In the genomic region with DNA sequence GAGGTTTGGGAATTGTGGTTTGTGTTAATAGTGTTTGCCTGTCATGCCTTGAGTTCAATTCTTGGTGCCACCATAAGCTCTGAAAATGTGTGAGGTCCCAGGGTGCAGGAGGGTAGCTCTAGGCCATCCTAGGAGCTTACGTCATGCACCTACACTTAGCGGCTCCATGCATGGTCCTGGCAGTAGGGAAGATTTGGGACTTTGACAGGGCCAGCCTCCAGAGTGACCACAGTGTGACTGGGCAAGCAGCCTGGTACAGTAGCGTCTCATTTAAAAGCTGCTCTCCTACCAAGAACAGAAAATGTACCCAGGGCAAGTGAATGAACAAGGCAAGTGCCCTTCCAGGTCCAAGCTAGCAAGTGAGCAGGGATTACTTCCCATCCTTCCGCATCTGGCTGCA, we compare ENCODE assay signal across 24 mouse cellular contexts. TPM values are rescaled to one million over a fixed set of nuclear protein-coding genes. Genes with fewer than 3 reads are reported as not detected.
"Had no signal": no experiment of that assay in that cellular context is flagged by ENCODE, and none has a peak within 500 bp of the region (broad histone marks: within the 10 kb centered on the region; RNA-seq: fewer than 3 reads in every experiment).

No protein-coding gene starts in this region.

- H3K4me3 ChIP-seq: lung, embryonic 15.5 days; megakaryocyte, embryonic 14.5 days; midbrain, embryonic 13.5 days; midbrain, embryonic 15.5 days; neural tube, embryonic 12.5 days; stomach, embryonic 15.5 days had no signal

- H3K9me3 ChIP-seq: lung, embryonic 15.5 days; megakaryocyte, embryonic 14.5 days; midbrain, embryonic 13.5 days; midbrain, embryonic 15.5 days; neural tube, embryonic 12.5 days; stomach, embryonic 15.5 days had no signal

- H3K27ac ChIP-seq: lung, embryonic 15.5 days; macrophage; midbrain, embryonic 13.5 days; midbrain, embryonic 15.5 days; neural tube, embryonic 12.5 days; stomach, embryonic 15.5 days; stomach, postnatal 0 days had no signal

- H3K27me3 ChIP-seq: lung, embryonic 15.5 days; midbrain, embryonic 13.5 days; midbrain, embryonic 15.5 days; neural tube, embryonic 12.5 days; stomach, embryonic 15.5 days had no signal

- DNase-seq: lung, adult 2 months; lung, postnatal 14 days; lung, postnatal 36 days; right cerebral cortex, postnatal 14 days; thymus, adult 2 months; thymus, postnatal 25 days; thymus, postnatal 4 days had no signal

RNA-seq across cellular contexts. Expression of a gene that starts 4.3 kb away (rescaled TPM):
- total RNA-seq: monocyte, adult 5-6 weeks; neutrophil, adult 5-6 weeks had no signal

RNA-seq across cellular contexts. Expression of a gene that starts 12.1 kb away (rescaled TPM):
- total RNA-seq: midbrain, postnatal 0 days; monocyte, adult 5-6 weeks; neutrophil, adult 5-6 weeks had no signal
- polyA plus RNA-seq: lung, adult 2 months; lung, embryonic 15.5 days; lung, postnatal 0 days; macrophage; midbrain, embryonic 11.5 days; midbrain, embryonic 13.5 days; midbrain, embryonic 15.5 days; midbrain, postnatal 0 days; neural tube, embryonic 12.5 days; neural tube, embryonic 14.5 days; spleen, adult 2 months; stomach, embryonic 15.5 days; stomach, postnatal 0 days; testis, adult 2 months; thymus, adult 2 months; urinary bladder, adult 2 months had no signal

RNA-seq across cellular contexts. Expression of a gene that starts 36.0 kb away (rescaled TPM):
- total RNA-seq: monocyte, adult 5-6 weeks; neutrophil, adult 5-6 weeks had no signal
- polyA plus RNA-seq: macrophage; midbrain, embryonic 11.5 days had no signal
